Mouse (Mus musculus) E14TG2a.4 (cell line): ENCODE data around the gene Gm19684.
"Not testable (repeated sequence)": the region's sequence is repeated elsewhere in the genome, so short reads cannot be mapped to it uniquely, and the experiment has no call there.

Source experiments
- CTCF ChIP-seq: conservative IDR thresholded peaks from 2 replicates; pipeline ENCODE4 v1.5.1; 2014; ENCODE audit warnings: low read length
- NANOG ChIP-seq: IDR thresholded peaks from 2 replicates; pipeline ENCODE4 v1.6.1; 2014; ENCODE audit warnings: borderline replicate concordance, low read length, mixed read lengths
- POU5F1 ChIP-seq: IDR thresholded peaks from 2 replicates; pipeline ENCODE4 v1.6.1; 2014; ENCODE audit warnings: low read length, borderline replicate concordance

DNA sequence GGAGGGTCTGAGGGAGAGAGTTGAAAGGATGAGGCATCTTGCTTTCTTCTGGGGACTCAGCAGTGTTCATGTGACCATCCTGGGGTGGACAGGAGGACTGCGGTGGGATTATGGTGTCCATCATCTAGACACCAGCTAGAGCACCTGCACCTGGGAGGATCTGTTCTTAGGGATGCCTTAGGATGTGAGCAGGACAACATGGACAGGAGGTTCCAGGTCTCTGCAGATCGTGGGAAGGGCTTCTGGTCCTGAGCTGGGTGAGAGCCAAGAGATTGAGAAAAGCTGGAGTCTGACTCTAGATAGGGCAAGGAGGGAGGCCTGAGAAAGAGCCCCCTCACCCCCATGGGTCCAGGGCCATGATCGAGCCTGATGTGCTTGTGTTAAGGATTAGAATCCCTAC is 11.3 kb upstream of the Gm19684 start:
- TF ChIP-seq CTCF, POU5F1, NANOG: not testable (repeated sequence)
